Mouse (Mus musculus) testis, adult 2 months (tissue): ENCODE results near the gene Gucy2c. TPM values are rescaled to one million over a fixed set of nuclear protein-coding genes. Genes with fewer than 3 reads are reported as not detected.

Source experiments
- H3K27ac ChIP-seq: fragments of 200-500 bp; 2 replicates; pipeline ENCODE4 v1.5.1; 2012; ENCODE audit warnings: low read depth, low read length; ENCODE audit not compliant: control insufficient read depth, insufficient read depth
- H3K27me3 ChIP-seq: fragments of 200-500 bp; 2 replicates; pipeline ENCODE4 v1.6.1; 2012; ENCODE audit warnings: mild to moderate bottlenecking, low read length, moderate library complexity; ENCODE audit not compliant: control insufficient read depth, insufficient read depth
- H3K36me3 ChIP-seq: fragments of 200-500 bp; 2 replicates; pipeline ENCODE4 v1.6.1; 2012; ENCODE audit warnings: mild to moderate bottlenecking, low read length; ENCODE audit not compliant: control insufficient read depth, insufficient read depth
- H3K4me1 ChIP-seq: fragments of 200-500 bp; 2 replicates; pipeline ENCODE4 v1.6.1; 2012; ENCODE audit warnings: low read length; ENCODE audit not compliant: control insufficient read depth, insufficient read depth
- H3K4me3 ChIP-seq: fragments of 200-500 bp; 2 replicates; pipeline ENCODE4 v1.5.1; 2012; ENCODE audit warnings: low read depth, mild to moderate bottlenecking, low read length, moderate library complexity, mixed read lengths; ENCODE audit not compliant: control insufficient read depth
- CTCF ChIP-seq: fragments of 200-500 bp; IDR thresholded peaks from 2 replicates; pipeline ENCODE4 v1.5.1; 2012; ENCODE audit warnings: low read depth, mild to moderate bottlenecking, inconsistent platforms, low read length, moderate library complexity; ENCODE audit not compliant: control insufficient read depth, insufficient read depth, insufficient replicate concordance
- POLR2A ChIP-seq: fragments of 200-500 bp; IDR thresholded peaks from 2 replicates; pipeline ENCODE4 v1.6.1; 2012; ENCODE audit warnings: low read depth, mild to moderate bottlenecking, inconsistent platforms, low read length, moderate library complexity; ENCODE audit not compliant: control insufficient read depth
- polyA plus RNA-seq: library from polyadenylated mRNA; depleted of rRNA; stranded (reverse); fragments of >200 nt; gene quantifications from 2 replicates; pipeline ENCODE4 v1.2.3, GENCODE M21; 2012

Gene Gucy2c
- polyA plus RNA-seq, 1 experiment = 0.33 TPM

- Histone ChIP-seq H3K36me3 (no peaks in the 10 kb centered on the region), H3K4me3 (no peak overlapping the region), H3K27me3 (no peaks in the 10 kb centered on the region), H3K4me1 (no peaks in the 10 kb centered on the region), H3K27ac (no peak overlapping the region)
- no peak for TF ChIP-seq POLR2A
- TF ChIP-seq CTCF = no peak
Measured at GRCm38 (mm10) chr6:136708597-136708996, 73.0 kb downstream of the Gucy2c start.

GRCm38 (mm10) chr6:136701878-136702277 lies 79.7 kb downstream of the Gucy2c start:
- no peak overlapping the region for H3K4me3 ChIP-seq
- TF ChIP-seq POLR2A (no peak), CTCF (no peak)
- no peaks in the 10 kb centered on the region for H3K4me1 ChIP-seq
- no peak overlapping the region for H3K27ac ChIP-seq
- H3K36me3 ChIP-seq = no peaks in the 10 kb centered on the region
- H3K27me3 ChIP-seq = no peaks in the 10 kb centered on the region

GRCm38 (mm10) chr6:136701185-136701584 lies 80.4 kb downstream of the Gucy2c start:
- Histone ChIP-seq H3K27me3 (no peaks in the 10 kb centered on the region), H3K4me3 (no peak overlapping the region), H3K4me1 (no peaks in the 10 kb centered on the region), H3K36me3 (no peaks in the 10 kb centered on the region), H3K27ac (no peak overlapping the region)
- TF ChIP-seq CTCF (no peak), POLR2A (no peak)

GRCm38 (mm10) chr6:136691314-136691713 lies 90.3 kb downstream of the Gucy2c start:
- H3K27ac ChIP-seq = no peak overlapping the region
- no peaks in the 10 kb centered on the region for H3K36me3 ChIP-seq
- H3K4me1 ChIP-seq = no peaks in the 10 kb centered on the region
- H3K27me3 ChIP-seq = no peaks in the 10 kb centered on the region
- no peak overlapping the region for H3K4me3 ChIP-seq
- peak; percentile 26; the same call in 1 of the 2 replicates for TF ChIP-seq CTCF
- no peak for TF ChIP-seq POLR2A

GRCm38 (mm10) chr6:136690527-136690926 lies 91.0 kb downstream of the Gucy2c start:
- no peak overlapping the region for H3K4me3 ChIP-seq
- no peaks in the 10 kb centered on the region for H3K27me3 ChIP-seq
- H3K27ac ChIP-seq = no peak overlapping the region
- H3K4me1 ChIP-seq = no peaks in the 10 kb centered on the region
- no peaks in the 10 kb centered on the region for H3K36me3 ChIP-seq
- TF ChIP-seq CTCF (no peak), POLR2A (no peak)

GRCm38 (mm10) chr6:136689790-136690413 lies 91.7 kb downstream of the Gucy2c start:
- Histone ChIP-seq H3K4me1 (0 out of 2 replicates have a peak, but pooled peaks cover 2% of the 10 kb centered on the region), H3K27ac (no peak overlapping the region), H3K4me3 (no peak overlapping the region), H3K36me3 (no peaks in the 10 kb centered on the region), H3K27me3 (no peaks in the 10 kb centered on the region)
- TF ChIP-seq POLR2A = no peak

- no peaks in the 10 kb centered on the region for H3K36me3 ChIP-seq
- no peak overlapping the region for H3K4me3 ChIP-seq
- no peak for TF ChIP-seq POLR2A
- no peak for TF ChIP-seq CTCF
- no peaks in the 10 kb centered on the region for H3K27me3 ChIP-seq
- H3K27ac ChIP-seq = no peak overlapping the region
- H3K4me1 ChIP-seq = peaks cover 6% of the 10 kb centered on the region; the same call in 1 of the 2 replicates
Measured at GRCm38 (mm10) chr6:136685433-136685832, 96.1 kb downstream of the Gucy2c start.
